Mouse (Mus musculus): ENCODE measurements around the gene Kctd4. TPM values are rescaled to one million over a fixed set of nuclear protein-coding genes. Genes with fewer than 3 reads are reported as not detected.

Kctd4 gene
- polyA plus RNA-seq, 1 experiment = not detected

DNA sequence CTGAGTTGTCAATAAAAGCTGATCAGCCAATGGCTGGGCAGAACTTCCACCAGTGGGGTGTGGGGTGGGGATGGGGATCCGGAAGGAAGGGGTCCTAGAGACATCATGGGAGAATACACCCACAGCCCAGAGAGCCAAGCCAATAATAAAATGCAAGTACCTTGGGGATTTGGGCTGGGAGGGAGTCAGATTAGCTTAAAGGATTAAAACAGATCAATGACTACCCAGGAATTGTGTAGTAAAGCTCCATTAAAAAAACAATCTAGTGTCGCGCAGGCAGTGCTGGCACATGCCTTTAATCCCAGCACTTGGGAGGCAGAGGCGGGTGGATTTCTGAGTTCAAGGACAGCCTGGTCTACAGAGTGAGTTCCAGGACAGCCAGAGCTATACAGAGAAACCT, 50.2 kb downstream of the Kctd4 start:
- H3K27me3 ChIP-seq (replicated peaks; ENCODE audit: control insufficient read depth, insufficient read depth, low read length) = no peaks in the 10 kb centered on the region
- no peaks in the 10 kb centered on the region for H3K36me3 ChIP-seq (ENCODE audit: control insufficient read depth, insufficient read depth, low read length)
- DNase-seq = no peak
- no peak overlapping the region for H3K27ac ChIP-seq (ENCODE audit: insufficient read depth, low read depth, low read length)
- peaks cover 5% of the 10 kb centered on the region; the same call in 1 of the 2 replicates for H3K4me1 ChIP-seq (ENCODE audit: control insufficient read depth, insufficient read depth, low read length)
- TF ChIP-seq POLR2A (IDR thresholded peaks at IDR 0.05; ENCODE audit: low read depth, low read length) = no peak
- TF ChIP-seq CTCF (conservative IDR thresholded peaks at IDR 0.05; ENCODE audit: insufficient read depth, insufficient read length, low read depth, low read length) = no peak
- no peak overlapping the region for H3K4me3 ChIP-seq (ENCODE audit: insufficient read depth, low read depth, low read length)
- WGBS = 97% methylated on average over 4 of the region's 4 CpGs

- Histone ChIP-seq H3K4me1 (ENCODE audit: control insufficient read depth, insufficient read depth, low read length) (peaks cover 5% of the 10 kb centered on the region; the same call in 1 of the 2 replicates), H3K27me3 (replicated peaks; ENCODE audit: control insufficient read depth, insufficient read depth, low read length) (no peaks in the 10 kb centered on the region), H3K27ac (ENCODE audit: insufficient read depth, low read depth, low read length) (no peak overlapping the region), H3K4me3 (ENCODE audit: insufficient read depth, low read depth, low read length) (no peak overlapping the region), H3K36me3 (ENCODE audit: control insufficient read depth, insufficient read depth, low read length) (no peaks in the 10 kb centered on the region)
- DNase-seq = no peak
- TF ChIP-seq CTCF (conservative IDR thresholded peaks at IDR 0.05; ENCODE audit: insufficient read depth, insufficient read length, low read depth, low read length) = no peak
- no peak for TF ChIP-seq POLR2A (IDR thresholded peaks at IDR 0.05; ENCODE audit: low read depth, low read length)
- WGBS = 93% methylated on average over 1 of the region's 1 CpGs
These were observed 53.4 kb downstream of the Kctd4 start for GRCm38 (mm10) chr14:76008174-76008573.

DNA sequence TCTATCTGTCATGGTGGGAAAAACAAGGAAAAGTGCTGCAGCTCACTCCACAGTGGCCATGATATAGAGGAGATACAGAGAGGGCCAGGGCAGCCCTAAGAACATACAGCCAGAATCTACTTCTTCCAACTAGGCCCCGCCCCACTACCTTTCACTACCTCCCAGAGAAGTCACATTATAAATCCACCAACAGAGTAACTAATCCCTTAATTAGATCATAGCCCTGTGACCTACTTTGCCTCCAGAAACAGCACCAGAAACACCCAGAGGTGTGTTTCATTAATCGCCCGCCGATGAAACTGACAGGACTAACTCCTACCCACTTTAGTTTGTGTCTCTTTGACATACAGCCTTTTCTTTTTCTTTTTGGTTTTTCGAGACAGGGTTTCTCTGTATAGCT, 54.4 kb downstream of the Kctd4 start:
- WGBS = 53% methylated on average over 5 of the region's 5 CpGs
- TF ChIP-seq POLR2A (IDR thresholded peaks at IDR 0.05; ENCODE audit: low read depth, low read length) (no peak), CTCF (conservative IDR thresholded peaks at IDR 0.05; ENCODE audit: insufficient read depth, insufficient read length, low read depth, low read length) (no peak)
- Histone ChIP-seq H3K36me3 (ENCODE audit: control insufficient read depth, insufficient read depth, low read length) (no peaks in the 10 kb centered on the region), H3K27ac (ENCODE audit: insufficient read depth, low read depth, low read length) (no peak overlapping the region), H3K4me1 (ENCODE audit: control insufficient read depth, insufficient read depth, low read length) (peaks cover 5% of the 10 kb centered on the region; the same call in 1 of the 2 replicates), H3K27me3 (replicated peaks; ENCODE audit: control insufficient read depth, insufficient read depth, low read length) (no peaks in the 10 kb centered on the region), H3K4me3 (ENCODE audit: insufficient read depth, low read depth, low read length) (no peak overlapping the region)
- no peak for DNase-seq

DNA sequence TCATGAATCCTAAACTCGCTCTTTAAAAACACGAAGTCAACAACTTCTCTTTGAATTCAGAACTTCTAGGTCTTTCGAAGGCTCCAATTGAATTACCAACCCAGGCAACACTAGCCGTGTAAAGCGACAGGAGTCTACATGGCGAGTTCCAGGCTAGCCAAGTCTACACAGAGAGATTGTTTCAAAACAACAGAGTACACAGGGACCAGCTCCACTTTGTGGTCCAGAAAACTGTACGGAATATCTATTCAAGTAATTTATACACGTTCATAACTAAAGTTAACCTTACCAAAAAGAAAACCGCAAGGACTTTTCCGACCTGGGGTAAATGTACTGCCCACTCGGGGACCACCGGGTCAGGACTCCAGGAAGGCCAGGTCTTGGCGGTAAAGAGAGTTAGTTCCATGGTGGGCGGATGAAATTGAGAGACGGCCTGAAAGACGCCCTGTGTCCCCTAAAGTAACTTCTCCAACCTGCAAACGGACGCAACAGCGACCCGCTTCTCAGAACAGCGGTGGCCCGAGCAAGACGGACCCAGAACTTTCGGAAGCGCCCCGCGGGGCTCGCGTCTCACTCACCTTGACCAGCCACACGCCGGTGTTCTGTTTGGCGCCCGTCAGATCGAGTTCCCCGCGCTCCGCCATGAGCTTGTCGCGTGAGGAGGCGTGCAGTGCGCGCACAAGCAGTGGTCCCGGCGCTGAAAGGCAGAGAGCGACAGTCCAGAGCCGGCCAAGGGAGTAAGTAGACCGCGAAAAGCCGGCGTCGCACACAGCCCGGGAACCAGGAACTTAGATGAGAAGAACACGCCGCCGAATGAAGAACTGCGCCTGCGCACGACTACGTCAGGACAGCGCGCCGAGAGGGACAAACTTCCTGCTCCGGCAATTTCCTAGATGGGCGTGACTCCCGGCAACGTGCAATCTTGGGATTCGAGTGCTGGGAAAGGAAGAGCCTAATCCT, 55.6 kb downstream of the Kctd4 start, which contains the start of gene Gtf2f2:
Gtf2f2 (minus strand) TSS at position 764 of the 960 bp plus-strand sequence.
- DNase-seq = peak; percentile 96
- H3K4me1 ChIP-seq (ENCODE audit: control insufficient read depth, insufficient read depth, low read length) = peaks cover 5% of the 10 kb centered on the region; the same call in 1 of the 2 replicates
- H3K27ac ChIP-seq (ENCODE audit: insufficient read depth, low read depth, low read length) = no peak within 1 kb of the TSS; the same call in 1 of the 2 replicates
- no peak for TF ChIP-seq CTCF (conservative IDR thresholded peaks at IDR 0.05; ENCODE audit: insufficient read depth, insufficient read length, low read depth, low read length)
- no peak for TF ChIP-seq POLR2A (IDR thresholded peaks at IDR 0.05; ENCODE audit: low read depth, low read length)
- no peaks in the 10 kb centered on the region for H3K36me3 ChIP-seq (ENCODE audit: control insufficient read depth, insufficient read depth, low read length)
- WGBS = under 1% methylated on average over 67 of the region's 67 CpGs
- peak within 1 kb of the TSS; percentile 65 for H3K4me3 ChIP-seq (ENCODE audit: insufficient read depth, low read depth, low read length)
- no peaks in the 10 kb centered on the region for H3K27me3 ChIP-seq (replicated peaks; ENCODE audit: control insufficient read depth, insufficient read depth, low read length)

GRCm38 (mm10) chr14:76011062-76011457, 56.3 kb downstream of the Kctd4 start:
- no peaks in the 10 kb centered on the region for H3K27me3 ChIP-seq (replicated peaks; ENCODE audit: control insufficient read depth, insufficient read depth, low read length)
- no peaks in the 10 kb centered on the region for H3K36me3 ChIP-seq (ENCODE audit: control insufficient read depth, insufficient read depth, low read length)
- TF ChIP-seq CTCF (conservative IDR thresholded peaks at IDR 0.05; ENCODE audit: insufficient read depth, insufficient read length, low read depth, low read length) (no peak), POLR2A (IDR thresholded peaks at IDR 0.05; ENCODE audit: low read depth, low read length) (no peak)
- peak overlapping the region; percentile 65 for H3K4me3 ChIP-seq (ENCODE audit: insufficient read depth, low read depth, low read length)
- H3K27ac ChIP-seq (ENCODE audit: insufficient read depth, low read depth, low read length) = no peak overlapping the region
- 24% methylated on average over 7 of the region's 7 CpGs for WGBS
- no peak for DNase-seq
- peaks cover 5% of the 10 kb centered on the region; the same call in 1 of the 2 replicates for H3K4me1 ChIP-seq (ENCODE audit: control insufficient read depth, insufficient read depth, low read length)

GRCm38 (mm10) chr14:76014331-76014730, 59.5 kb downstream of the Kctd4 start:
- WGBS = 57% methylated on average over 2 of the region's 2 CpGs
- no peak for TF ChIP-seq CTCF (conservative IDR thresholded peaks at IDR 0.05; ENCODE audit: insufficient read depth, insufficient read length, low read depth, low read length)
- no peak for TF ChIP-seq POLR2A (IDR thresholded peaks at IDR 0.05; ENCODE audit: low read depth, low read length)
- H3K4me1 ChIP-seq (ENCODE audit: control insufficient read depth, insufficient read depth, low read length) = peaks cover 3% of the 10 kb centered on the region; the same call in 1 of the 2 replicates
- no peak for DNase-seq
- H3K4me3 ChIP-seq (ENCODE audit: insufficient read depth, low read depth, low read length) = no peak overlapping the region
- H3K27ac ChIP-seq (ENCODE audit: insufficient read depth, low read depth, low read length) = no peak overlapping the region
- H3K36me3 ChIP-seq (ENCODE audit: control insufficient read depth, insufficient read depth, low read length) = no peaks in the 10 kb centered on the region
- no peaks in the 10 kb centered on the region for H3K27me3 ChIP-seq (replicated peaks; ENCODE audit: control insufficient read depth, insufficient read depth, low read length)

Other genes with a start within 250 kb of the Kctd4 start
- 7.8 and 10.0 TPM in 2 replicates for gene Cog3, start 200.5 kb upstream of the Kctd4 start, polyA plus RNA-seq (2012; rRNA removed)
- gene Slc25a30, start 168.0 kb upstream of the Kctd4 start, polyA plus RNA-seq (2012; rRNA removed) = 26.3 and 29.6 TPM in 2 replicates
- 1,266 and 1,401 TPM in 2 replicates for gene Tpt1, start 109.9 kb upstream of the Kctd4 start, polyA plus RNA-seq (2012; rRNA removed)
- 2.3 and 3.2 TPM in 2 replicates for gene Gtf2f2, start 55.9 kb downstream of the Kctd4 start, polyA plus RNA-seq (2012; rRNA removed)
- gene Gpalpp1, start 155.8 kb downstream of the Kctd4 start, polyA plus RNA-seq (2012; rRNA removed) = 4.1 and 5.5 TPM in 2 replicates
- gene Nufip1, start 155.9 kb downstream of the Kctd4 start, polyA plus RNA-seq (2012; rRNA removed) = 1.8 and 2.6 TPM in 2 replicates

Measured in kidney, adult 2 months (tissue).